Mouse (Mus musculus) mouse embryonic stem cell (cell line): ENCODE data around the gene Cers1.

Experiments
- in situ Hi-C, 2 experiments: fragments of 300-500 bp; cut with MboI; formaldehyde crosslinking; loops; 1 replicate in 1 of 2; 3 replicates in 1 of 2; pipeline ENCODE4 v1.14.3; 2019 to 2020; ENCODE audit warnings: low sequenced_read_pairs in 2 of 2, low pct_unique_long_range_greater_than_20kb in 1 of 2, mixed read lengths in 1 of 2; ENCODE audit not compliant: unreplicated experiment in 1 of 2

The Cers1 gene

DNA sequence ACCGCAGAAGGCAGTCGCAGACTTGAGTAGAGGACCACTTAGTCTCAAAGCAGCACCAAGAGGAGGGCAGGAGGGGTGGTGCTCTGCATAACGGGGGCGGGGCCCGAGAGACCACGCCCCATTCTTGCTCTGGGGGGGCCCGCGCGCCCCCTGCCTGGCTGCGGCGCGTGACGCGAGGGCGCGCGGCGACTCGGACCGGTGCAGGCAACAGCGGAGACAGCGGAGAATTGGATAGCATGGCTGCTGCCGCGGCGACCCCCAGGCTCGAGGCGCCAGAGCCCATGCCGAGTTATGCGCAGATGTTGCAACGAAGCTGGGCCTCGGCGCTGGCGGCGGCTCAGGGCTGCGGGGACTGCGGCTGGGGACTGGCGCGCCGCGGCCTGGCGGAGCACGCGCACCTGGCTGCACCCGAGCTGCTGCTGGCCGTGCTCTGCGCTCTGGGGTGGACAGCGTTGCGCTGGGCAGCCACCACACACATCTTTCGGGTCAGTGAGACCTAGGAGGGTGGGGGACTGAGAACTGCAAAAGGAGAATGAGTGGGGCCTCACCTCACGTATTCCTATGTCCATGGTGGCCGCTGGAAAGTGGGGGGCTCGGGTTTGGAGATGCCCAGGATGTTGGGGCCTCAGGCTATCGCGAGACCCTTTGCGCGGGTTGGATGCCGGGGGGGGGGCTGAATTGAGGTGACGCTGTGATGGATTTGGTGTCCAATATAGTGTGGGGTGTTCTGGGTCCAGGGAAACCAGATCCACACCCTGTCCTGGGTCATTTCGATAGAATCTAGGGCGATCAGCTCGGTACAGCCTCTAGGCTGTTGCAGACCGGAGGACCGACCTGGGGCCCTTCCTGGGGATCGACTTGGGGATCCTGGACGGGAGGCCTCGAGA is at the start of gene Cers1:
TSS of gene Cers1 (plus strand) at position 152 of the 887 bp plus-strand sequence.
- in situ Hi-C loops: no loop called here

GRCm38 (mm10) chr8:70267674-70268073 is 47.9 kb upstream of the Cers1 start:
- in situ Hi-C loops: no loop called here

- in situ Hi-C loops: no loop called here
These were observed 47.3 kb upstream of the Cers1 start for GRCm38 (mm10) chr8:70268311-70268710.

DNA sequence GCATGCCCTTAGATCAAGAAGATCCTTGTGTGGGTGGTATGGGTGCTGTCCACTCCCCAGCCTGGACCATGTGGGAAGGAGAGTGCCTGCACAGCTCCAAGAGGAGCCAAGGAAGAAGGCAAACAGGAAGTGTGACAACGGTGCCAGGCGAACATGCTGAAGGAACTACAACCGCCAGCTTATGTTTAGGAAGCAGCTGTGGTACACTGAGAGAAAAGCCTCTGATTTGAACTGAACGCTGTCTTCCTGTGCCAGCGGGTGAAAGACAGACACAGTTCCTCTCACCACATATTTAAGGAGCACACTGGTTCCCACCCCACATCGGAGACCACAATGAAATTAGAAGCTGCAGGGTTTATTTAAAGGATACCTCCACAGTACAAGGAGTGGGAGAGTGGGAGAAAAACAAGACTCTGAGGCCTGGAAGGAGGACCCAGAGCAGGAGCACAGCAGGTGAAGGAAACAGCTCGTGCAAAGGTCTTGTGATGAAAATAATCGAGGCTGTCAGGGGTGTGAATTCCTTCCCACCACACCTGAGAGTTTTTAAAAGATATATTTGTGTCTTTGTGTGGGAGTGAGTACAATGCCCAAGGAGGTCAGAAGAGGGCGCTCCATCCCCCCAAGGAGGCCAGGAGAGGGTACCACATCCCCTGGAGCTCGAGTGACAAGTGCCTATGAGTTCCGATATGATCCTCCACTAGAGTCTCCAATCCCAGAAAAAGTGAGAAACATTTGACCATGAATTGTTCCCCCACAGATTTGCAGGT is 46.6 kb upstream of the Cers1 start:
- in situ Hi-C loops: no loop called here

GRCm38 (mm10) chr8:70272949-70273348 is 42.6 kb upstream of the Cers1 start:
- in situ Hi-C loops: no loop called here

DNA sequence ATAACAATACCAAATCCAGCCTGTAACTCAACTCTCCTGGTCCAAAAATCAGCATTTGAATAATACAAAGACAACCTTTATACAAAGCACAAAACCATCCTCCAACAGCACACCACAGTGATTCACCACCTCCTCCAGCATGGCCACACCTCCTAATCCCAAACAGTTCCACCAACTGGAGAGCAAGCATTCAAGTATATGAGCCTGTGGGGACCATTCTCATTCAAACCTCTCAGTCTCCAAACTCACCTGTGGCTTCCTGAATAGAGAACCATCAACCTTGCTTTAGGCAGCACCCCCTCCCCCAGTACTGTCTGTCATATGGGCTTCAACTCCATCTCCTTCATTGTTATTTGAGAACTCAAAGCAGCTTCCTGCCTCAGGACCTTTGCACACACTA is 41.2 kb upstream of the Cers1 start:
- in situ Hi-C loops: no loop called here

GRCm38 (mm10) chr8:70276476-70276875 is 39.1 kb upstream of the Cers1 start:
- in situ Hi-C loops: no loop called here

DNA sequence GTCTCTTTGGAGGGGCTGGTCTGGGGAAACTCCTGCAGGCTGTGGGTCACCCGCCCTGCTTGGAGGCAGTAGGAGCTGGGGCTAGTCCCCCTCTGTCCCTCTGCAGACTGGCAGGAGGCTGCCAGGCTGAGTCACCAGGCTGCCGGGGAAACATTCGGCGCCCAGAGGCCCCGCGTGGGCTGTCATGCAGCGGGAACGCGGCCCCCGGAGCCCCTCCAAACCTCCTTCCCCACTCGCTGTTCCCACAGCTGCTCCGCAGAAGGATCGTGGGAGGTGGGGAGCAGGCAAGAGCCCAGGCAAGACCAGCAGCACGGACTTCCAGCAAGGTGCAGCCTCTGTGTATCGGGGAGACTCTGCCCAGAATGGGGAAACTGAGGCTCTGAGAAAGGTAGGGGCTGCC is 37.4 kb upstream of the Cers1 start:
- in situ Hi-C loops: no loop called here

DNA sequence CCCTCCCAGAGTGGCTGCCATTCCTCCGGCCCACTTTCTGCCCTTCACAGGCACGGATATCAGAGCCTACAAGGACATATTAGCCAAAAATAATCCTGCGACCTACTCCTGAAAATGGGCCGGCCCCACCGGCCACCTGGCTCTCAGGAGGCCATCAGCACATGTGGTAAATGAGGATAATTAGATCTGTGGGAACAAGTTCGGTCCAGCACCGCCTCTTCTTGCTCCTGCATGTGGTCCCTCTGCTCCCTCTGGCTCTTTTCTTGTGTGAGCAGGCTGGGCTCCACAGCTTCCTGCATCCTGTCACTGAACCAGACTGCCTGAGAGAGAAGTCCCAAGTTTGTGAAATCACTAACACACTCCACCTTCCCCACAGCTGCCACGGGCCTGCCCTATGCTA is 36.3 kb upstream of the Cers1 start:
- in situ Hi-C loops: no loop called here

GRCm38 (mm10) chr8:70281001-70281400 is 34.6 kb upstream of the Cers1 start:
- in situ Hi-C loops: no loop called here

- in situ Hi-C loops: no loop called here
These were observed 32.9 kb upstream of the Cers1 start, which contains the start of gene Homer3 for GRCm38 (mm10) chr8:70282603-70283135. Gene Homer3, plus strand, starts transcription at chr8:70282827.

DNA sequence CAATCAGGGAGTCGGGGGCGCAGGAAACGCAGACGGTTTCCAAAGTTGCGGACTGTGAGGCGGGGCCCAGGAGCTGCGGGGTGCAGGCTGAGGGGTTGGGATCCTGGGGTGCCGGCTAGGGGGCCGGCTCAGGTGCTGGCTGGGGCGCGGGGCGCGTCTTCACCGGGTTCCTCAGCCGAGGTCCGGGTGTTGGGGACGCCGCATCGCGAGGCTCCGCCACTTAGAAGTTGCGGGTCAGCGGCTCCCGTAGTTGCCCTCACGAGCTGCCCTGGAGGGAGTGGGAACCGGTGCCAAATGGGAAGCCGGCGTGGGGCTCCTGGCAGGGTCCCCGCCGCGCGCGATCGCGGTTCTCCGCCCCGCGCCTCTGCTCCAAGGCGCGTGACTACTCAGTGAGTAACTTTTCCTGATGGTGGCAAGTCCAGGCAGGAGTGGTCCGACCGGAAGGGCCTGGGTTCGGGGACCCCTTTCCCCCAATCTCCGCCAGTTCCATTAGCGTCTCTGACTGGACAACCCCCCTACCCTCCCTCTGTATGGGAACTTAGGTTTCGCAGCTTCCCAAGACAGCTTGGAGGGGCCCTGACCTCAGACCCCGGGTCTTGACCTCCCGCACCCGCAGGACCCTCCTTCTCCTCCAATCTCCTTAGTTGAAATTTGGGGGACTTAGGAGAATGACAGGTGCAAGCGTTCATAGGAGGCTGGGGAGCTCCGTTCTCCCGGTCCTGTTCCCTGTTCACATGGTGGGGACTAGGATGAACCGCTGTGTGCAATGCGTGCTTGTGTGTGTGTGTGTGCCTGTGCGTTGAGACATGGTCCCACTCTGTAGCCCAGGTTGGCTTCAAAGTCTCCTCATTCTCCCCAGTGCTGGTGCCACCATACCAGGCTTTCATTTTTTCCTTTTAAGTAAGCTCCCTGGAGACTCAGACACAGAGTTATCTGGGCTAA is 32.2 kb upstream of the Cers1 start:
- in situ Hi-C loops: no loop called here

DNA sequence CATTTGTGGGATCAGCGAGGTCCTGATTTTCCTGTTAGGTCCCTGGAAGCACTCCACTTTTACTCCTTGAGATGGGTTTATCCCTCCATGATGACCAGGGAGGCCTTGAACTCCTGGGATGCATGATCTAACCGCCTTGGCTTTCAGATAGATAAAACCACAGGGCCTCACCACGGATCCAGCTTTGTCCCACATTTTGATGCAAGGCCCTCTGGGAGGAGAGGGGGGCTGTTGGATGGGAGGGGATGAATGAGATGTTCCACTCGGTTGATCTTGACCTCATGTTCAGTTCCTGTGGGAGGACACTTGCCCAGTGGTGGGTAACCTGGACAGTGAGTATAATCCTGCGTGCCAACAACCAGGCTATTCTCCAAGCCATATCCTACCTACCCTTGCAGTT is 31.2 kb upstream of the Cers1 start:
- in situ Hi-C loops: no loop called here

DNA sequence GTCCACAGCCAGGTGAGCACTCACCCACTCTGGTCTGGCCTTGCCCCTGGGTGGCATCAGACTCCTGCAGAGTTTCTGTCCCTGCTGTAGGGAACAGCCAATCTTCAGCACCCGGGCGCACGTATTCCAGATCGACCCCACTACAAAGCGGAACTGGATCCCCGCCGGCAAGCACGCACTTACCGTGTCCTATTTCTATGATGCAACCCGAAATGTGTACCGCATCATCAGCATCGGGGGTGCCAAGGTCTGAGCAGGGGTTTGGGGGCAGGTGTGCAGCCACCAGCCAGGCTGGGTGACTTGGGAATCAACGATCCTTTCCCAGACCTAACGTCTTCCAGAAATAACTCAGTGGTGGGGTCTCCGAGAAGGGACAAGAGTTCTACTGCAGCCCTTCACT is 30.3 kb upstream of the Cers1 start:
- in situ Hi-C loops: no loop called here

DNA sequence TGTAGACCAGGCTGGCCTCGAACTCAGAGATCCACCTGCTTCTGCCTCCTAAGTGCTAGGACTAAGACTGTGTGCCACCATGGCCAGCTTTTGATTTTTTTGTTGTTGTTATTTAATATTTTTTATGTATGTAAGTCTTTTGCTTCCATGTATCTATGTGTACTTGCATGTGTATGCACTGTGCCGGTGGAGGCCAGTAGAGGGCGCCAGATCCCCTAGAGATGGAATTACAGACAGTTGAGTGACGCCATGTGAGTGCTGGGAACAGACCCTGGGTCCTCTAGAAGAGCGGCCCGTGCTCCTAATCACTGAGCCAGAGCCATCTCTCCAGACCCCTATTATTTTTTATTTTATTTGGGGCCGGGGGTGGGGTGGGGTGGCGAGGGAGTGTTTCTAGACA is 28.8 kb upstream of the Cers1 start:
- in situ Hi-C loops: no loop called here

DNA sequence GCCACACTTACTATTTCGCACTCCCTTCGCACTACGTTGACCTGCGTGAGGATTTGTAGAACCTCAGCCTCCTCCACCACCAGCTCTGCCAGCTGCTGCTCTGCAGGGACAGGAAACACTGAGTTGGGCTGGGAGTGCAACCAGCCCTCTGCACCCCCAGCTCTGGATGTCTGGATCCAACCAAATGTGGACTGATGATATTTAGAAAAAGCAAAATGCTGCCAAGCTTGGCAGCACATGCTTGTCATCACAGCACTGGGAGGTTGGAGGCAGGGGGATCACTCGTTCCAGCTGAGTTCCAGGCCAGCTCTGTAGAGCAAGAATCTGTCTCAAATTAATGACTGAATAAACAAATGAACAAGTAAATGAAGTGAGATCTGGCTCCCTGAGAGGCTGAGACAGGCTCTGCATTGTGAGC is 21.6 kb upstream of the Cers1 start:
- in situ Hi-C loops: no loop called here

DNA sequence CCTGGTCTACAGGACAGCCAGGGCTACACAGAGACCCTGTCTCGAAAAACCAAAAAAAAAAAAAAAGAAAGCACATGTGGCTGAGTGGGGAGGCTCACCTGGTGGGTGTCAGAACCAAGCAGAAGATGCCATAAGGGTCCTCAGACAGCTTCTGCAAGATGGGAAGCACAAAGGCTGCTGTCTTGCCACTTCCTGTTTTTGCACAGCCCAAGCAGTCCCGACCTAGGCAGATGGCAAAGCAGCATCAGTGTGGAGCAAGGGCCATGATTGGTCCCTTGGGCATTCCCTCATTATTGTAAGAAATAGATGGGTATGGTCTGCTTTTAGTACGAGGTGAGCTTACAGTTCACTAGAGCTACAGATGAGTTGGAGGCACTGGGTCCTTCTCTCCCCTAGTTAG is 14.7 kb upstream of the Cers1 start:
- in situ Hi-C loops: no loop called here

- in situ Hi-C loops: no loop called here
These were observed 13.2 kb upstream of the Cers1 start, which contains the start of the genes Ddx49 and Cope for GRCm38 (mm10) chr8:70302358-70302890. Gene Ddx49, minus strand, starts transcription at chr8:70302489. Gene Cope, plus strand, starts transcription at chr8:70302518.
